Mouse (Mus musculus) liver, adult 2 months (tissue): ENCODE measurements around the gene Vsx2.

Source experiments
- CTCF ChIP-seq: fragments of 200-500 bp; IDR thresholded peaks from 2 replicates; pipeline ENCODE4 v1.5.1; 2011; ENCODE audit warnings: low read depth, low read length, control low read depth
- POLR2A ChIP-seq: fragments of 200-500 bp; IDR thresholded peaks from 2 replicates; pipeline ENCODE4 v1.6.1; 2011; ENCODE audit warnings: low read length, control low read depth; ENCODE audit not compliant: insufficient read depth; ENCODE audit errors: extremely low read depth

DNA sequence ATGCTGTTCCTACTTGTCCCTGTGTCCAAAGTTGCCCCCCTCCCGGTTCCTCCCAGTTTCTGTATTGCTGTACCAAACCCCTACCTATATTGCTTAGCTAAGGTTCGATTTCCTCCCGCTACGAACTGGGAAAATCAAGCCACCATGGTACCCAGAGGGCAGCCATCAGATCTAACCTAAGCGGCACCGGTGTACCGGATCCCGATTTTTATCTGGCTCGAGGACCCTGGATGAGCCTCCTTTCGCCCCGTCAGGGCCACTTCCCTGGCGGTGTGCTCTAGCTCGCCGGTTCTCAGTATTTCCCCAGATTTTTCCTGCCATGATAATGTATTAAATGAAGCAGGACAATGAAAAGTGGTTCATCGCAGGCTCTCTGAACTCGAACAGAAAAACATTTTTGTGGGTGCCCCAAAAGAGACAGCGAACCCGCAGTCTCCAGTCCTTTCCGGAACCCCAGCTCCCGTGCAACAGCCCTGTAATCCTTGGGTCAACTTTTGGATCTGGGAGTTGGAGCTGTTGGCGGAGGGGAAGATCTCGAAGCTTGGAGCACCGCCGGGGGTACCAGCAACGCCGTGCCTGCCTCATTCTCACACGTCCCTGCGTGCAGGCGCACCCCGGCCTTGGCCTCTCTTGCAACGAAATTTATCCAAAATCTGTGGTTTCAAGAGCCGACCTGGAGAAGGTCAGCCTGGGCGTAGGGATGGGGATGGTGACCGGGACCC, 1.3 kb downstream of the Vsx2 start:
- TF ChIP-seq POLR2A = no peak
- no peak for TF ChIP-seq CTCF
